Mouse (Mus musculus) spleen, adult 2 months (tissue): ENCODE results near the gene Agxt. TPM values are rescaled to one million over a fixed set of nuclear protein-coding genes. Genes with fewer than 3 reads are reported as not detected.

ENCODE experiments used
- DNase-seq, 2 experiments: peaks; one replicate each; pipeline versions ENCODE4 v3.0.0 to v3.0.0-alpha.2; 2012 to 2021; ENCODE audit warnings: low spot score in 2 of 2, low read depth in 1 of 2
- H3K27ac ChIP-seq: fragments of 200-500 bp; 2 replicates; pipeline ENCODE4 v1.5.1; 2012; ENCODE audit warnings: low read length, inconsistent platforms; ENCODE audit not compliant: insufficient read depth
- H3K27me3 ChIP-seq: fragments of 200-500 bp; 2 replicates; pipeline ENCODE4 v1.6.1; 2012; ENCODE audit warnings: mild to moderate bottlenecking, moderate library complexity, low read length, inconsistent platforms; ENCODE audit not compliant: control insufficient read depth, insufficient read depth
- H3K36me3 ChIP-seq: fragments of 200-500 bp; 2 replicates; pipeline ENCODE4 v1.6.1; 2012; ENCODE audit warnings: mild to moderate bottlenecking, low read length, inconsistent platforms; ENCODE audit not compliant: control insufficient read depth, insufficient read depth
- H3K4me1 ChIP-seq: fragments of 200-500 bp; 2 replicates; pipeline ENCODE4 v1.6.1; 2011; ENCODE audit warnings: inconsistent platforms; ENCODE audit not compliant: control insufficient read depth, insufficient read depth, insufficient read length
- H3K4me3 ChIP-seq: fragments of 200-500 bp; 2 replicates; pipeline ENCODE4 v1.5.1; 2011; ENCODE audit warnings: mild to moderate bottlenecking, inconsistent platforms; ENCODE audit not compliant: insufficient read depth, insufficient read length; ENCODE audit errors: extremely low read depth
- CTCF ChIP-seq: fragments of 200-500 bp; IDR thresholded peaks from 2 replicates; pipeline ENCODE4 v1.5.1; 2011; ENCODE audit warnings: mild to moderate bottlenecking, inconsistent platforms; ENCODE audit not compliant: insufficient read depth, insufficient read length, insufficient replicate concordance; ENCODE audit errors: extremely low read depth
- POLR2A ChIP-seq: fragments of 200-500 bp; IDR thresholded peaks from 2 replicates; pipeline ENCODE4 v1.6.1; 2011; ENCODE audit warnings: low read depth, low read length, inconsistent platforms
- WGBS: fragments of 180-500 bp; shearing (Covaris S2); methylation state at CpG from one replicate; pipeline ENCODE4 v1.1.7; 2018; 5-methylcytosine and 5-hydroxymethylcytosine counted together
- polyA plus RNA-seq: library from polyadenylated mRNA; depleted of rRNA; stranded (reverse); fragments of >200 nt; gene quantifications from 2 replicates; pipeline ENCODE4 v1.2.3, GENCODE M21; 2012

Agxt gene
- polyA plus RNA-seq, 1 experiment: not detected

GRCm38 (mm10) chr1:93162588-93162987, 27.5 kb downstream of the Agxt start:
- Histone ChIP-seq H3K4me1 (no peaks in the 10 kb centered on the region), H3K27ac (no peak overlapping the region), H3K27me3 (no peaks in the 10 kb centered on the region), H3K36me3 (no peaks in the 10 kb centered on the region), H3K4me3 (no peak overlapping the region)
- WGBS: 73% methylated on average over 7 of the region's 7 CpGs
- no peak for DNase-seq
- no peak for TF ChIP-seq POLR2A
- no peak for TF ChIP-seq CTCF

- no peak overlapping the region for H3K27ac ChIP-seq
- TF ChIP-seq POLR2A (no peak), CTCF (no peak)
- no peaks in the 10 kb centered on the region for H3K4me1 ChIP-seq
- no peak for DNase-seq
- no peaks in the 10 kb centered on the region for H3K27me3 ChIP-seq
- WGBS: 52% methylated on average over 9 of the region's 9 CpGs
- H3K36me3 ChIP-seq: no peaks in the 10 kb centered on the region
- H3K4me3 ChIP-seq: no peak overlapping the region
These were observed 30.4 kb downstream of the Agxt start for GRCm38 (mm10) chr1:93165447-93165846.

- H3K36me3 ChIP-seq: no peaks in the 10 kb centered on the region
- H3K4me3 ChIP-seq: no peak overlapping the region
- TF ChIP-seq POLR2A (no peak), CTCF (no peak)
- H3K4me1 ChIP-seq: no peaks in the 10 kb centered on the region
- H3K27me3 ChIP-seq: no peaks in the 10 kb centered on the region
- WGBS: 84% methylated on average over 11 of the region's 11 CpGs
- H3K27ac ChIP-seq: no peak overlapping the region
- DNase-seq: no peak
These were observed 31.5 kb downstream of the Agxt start for GRCm38 (mm10) chr1:93166346-93167079.

GRCm38 (mm10) chr1:93168295-93168775, 33.3 kb downstream of the Agxt start, which contains the start of gene Crocc2:
TSS of gene Crocc2 (plus strand) at chr1:93168725.
- TF ChIP-seq CTCF: no peak
- TF ChIP-seq POLR2A: no peak
- 63% methylated on average over 10 of the region's 10 CpGs for WGBS

GRCm38 (mm10) chr1:93173665-93174064, 38.6 kb downstream of the Agxt start:
- H3K27ac ChIP-seq: no peak overlapping the region
- no peaks in the 10 kb centered on the region for H3K4me1 ChIP-seq
- TF ChIP-seq CTCF: no peak
- TF ChIP-seq POLR2A: no peak
- H3K27me3 ChIP-seq: no peaks in the 10 kb centered on the region
- DNase-seq: no peak
- no peak overlapping the region for H3K4me3 ChIP-seq
- no peaks in the 10 kb centered on the region for H3K36me3 ChIP-seq
- 72% methylated on average over 4 of the region's 4 CpGs for WGBS

More at GRCm38 (mm10) chr1:93168295-93168775, 33.3 kb downstream of the Agxt start, which contains the start of gene Crocc2:
- H3K27ac ChIP-seq: no peak within 1 kb of the TSS
- no peaks in the 10 kb centered on the region for H3K27me3 ChIP-seq
- no peaks in the 10 kb centered on the region for H3K36me3 ChIP-seq
- H3K4me3 ChIP-seq: no peak within 1 kb of the TSS
- no peaks in the 10 kb centered on the region for H3K4me1 ChIP-seq
- no peak for DNase-seq

GRCm38 (mm10) chr1:93174399-93174798, 39.4 kb downstream of the Agxt start:
- Histone ChIP-seq H3K36me3 (no peaks in the 10 kb centered on the region), H3K4me3 (no peak overlapping the region), H3K27me3 (no peaks in the 10 kb centered on the region), H3K4me1 (no peaks in the 10 kb centered on the region), H3K27ac (no peak overlapping the region)
- peak; percentile 15 to 58 for DNase-seq
- WGBS: 4% methylated on average over 4 of the region's 4 CpGs
- TF ChIP-seq POLR2A (no peak), CTCF (peak; percentile 92; the same call in 1 of the 2 replicates)

- TF ChIP-seq CTCF (no peak), POLR2A (no peak)
- DNase-seq: no peak
- no peak overlapping the region for H3K27ac ChIP-seq
- no peaks in the 10 kb centered on the region for H3K27me3 ChIP-seq
- H3K4me1 ChIP-seq: no peaks in the 10 kb centered on the region
- WGBS: 45% methylated on average over 6 of the region's 6 CpGs
- H3K36me3 ChIP-seq: no peaks in the 10 kb centered on the region
- H3K4me3 ChIP-seq: no peak overlapping the region
These were observed 40.8 kb downstream of the Agxt start for GRCm38 (mm10) chr1:93175849-93176248.
